Mouse (Mus musculus): ENCODE measurements around the gene Trpm6.

Gene Trpm6

DNA sequence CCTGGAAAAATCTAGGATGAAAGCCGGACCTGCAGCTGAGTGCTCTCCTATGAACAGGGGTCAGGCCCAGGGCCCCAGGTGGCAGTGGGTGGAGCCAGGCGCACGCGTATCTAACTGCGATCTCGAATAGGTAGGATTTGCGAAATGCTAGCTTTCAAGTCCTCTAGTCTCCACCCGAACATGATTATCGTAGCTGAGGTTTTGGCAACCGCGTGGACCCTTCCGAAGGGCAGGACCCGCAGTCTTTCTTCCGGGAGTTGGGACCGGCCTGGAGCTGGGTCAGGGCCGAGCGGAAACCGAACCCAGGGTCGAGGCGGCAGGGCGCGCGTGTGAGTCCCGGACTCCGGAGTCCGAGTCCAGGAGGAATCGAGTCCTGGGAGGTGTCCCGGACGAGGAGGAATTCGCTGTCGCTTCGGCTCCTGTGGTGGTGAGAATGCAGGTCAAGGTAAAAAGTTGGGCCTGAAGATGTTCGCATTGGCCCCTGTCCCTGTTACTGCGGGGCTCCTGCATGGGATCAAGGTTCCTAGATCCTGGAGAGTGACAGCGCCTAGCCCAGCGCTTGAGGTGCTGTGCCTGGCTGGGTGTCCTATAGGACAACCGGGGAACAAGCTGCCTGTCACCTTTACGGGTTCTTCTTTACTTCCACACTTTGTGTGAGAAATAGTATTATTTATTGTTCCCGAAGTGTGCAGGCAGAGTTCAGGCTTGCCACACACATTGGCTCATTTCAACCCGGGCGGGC is at the start of gene Trpm6:
Trpm6 (plus strand) TSS at position 386 of the 742 bp plus-strand sequence.
- no peak for DNase-seq

GRCm38 (mm10) chr19:18708101-18708500 is 41.7 kb upstream of the Trpm6 start:
- DNase-seq, result no peak

GRCm38 (mm10) chr19:18710903-18711302 is 38.9 kb upstream of the Trpm6 start:
- no peak for DNase-seq

- DNase-seq, result no peak
These were observed 38.2 kb upstream of the Trpm6 start for GRCm38 (mm10) chr19:18711589-18711988.

DNA sequence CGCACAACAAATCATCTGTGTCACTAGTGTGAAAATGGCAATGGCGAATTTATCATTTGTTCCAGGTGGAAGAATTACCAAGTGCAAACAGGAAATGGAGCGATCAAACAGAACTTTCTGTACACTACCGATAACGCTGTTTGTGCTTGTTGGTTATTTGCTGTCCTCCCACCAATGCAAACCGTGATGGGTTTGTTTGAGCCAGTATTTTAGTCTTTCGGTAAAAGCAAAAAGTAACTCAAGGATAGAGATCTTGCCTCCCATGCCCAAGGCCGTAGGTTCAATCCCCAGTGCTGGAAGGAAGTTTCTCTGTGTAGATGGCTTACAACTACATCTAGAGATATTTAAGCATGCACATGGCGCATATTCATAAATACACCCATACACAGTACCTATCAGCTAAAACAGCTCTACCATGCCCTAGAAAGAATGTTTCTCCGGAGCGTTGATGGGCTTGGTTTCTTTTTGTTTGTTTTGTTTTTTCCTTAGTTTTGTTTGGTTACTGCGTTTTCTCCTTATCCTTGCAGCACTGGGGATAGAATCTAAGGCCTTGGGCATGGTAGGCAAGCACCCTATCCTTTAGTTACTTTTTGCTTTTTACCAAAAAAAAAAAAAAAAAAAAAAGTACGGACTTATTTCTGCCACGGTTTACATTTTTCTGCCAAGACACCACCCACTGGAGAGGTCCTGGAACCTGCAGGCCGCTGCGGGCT is 37.5 kb upstream of the Trpm6 start:
- peak; percentile 6 for DNase-seq

DNA sequence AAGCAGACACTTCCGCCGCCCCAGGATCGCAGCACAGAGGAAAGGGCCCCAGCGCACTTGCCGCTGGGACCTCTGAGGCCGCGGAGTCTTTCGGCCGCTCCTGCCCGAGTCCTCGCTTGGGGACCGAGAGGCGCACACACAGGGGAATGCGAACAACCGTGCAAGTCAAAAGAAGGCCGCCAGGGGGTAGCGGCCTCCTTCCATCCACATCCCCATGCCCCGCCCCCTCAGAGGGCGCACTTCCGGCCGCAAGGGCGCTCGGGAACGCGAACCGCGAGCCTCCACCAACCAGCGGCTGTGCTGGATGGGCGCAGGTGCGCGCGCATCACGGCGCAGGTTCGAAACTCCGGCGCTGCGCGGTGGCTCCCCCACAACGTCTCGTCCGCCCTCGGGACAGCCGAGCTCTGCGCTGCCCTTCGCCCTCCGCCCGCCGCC is 36.9 kb upstream of the Trpm6 start, which contains the start of gene D030056L22Rik:
D030056L22Rik (plus strand) TSS at position 328 of the 435 bp plus-strand sequence.
- peak; percentile 99 for DNase-seq

DNA sequence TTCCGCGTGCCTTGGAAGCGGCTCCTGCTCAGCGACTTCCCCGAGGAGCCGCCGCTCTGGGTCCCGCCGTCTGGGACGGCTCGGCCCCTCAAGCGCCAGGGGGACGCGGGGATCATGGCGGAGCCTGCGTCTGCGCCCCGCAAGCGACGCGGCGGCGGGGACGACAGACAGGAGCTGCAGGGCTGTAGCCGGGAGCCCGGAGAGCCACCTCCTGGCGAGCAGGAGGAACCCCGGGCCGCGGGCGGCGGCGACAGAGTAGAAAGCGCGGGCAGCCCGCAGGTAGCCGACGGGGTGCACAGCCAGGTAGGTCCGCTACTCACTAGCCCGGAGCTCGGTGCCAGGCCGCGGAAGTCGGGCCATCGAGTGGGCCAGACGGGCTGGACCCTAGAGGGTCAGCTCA is 36.4 kb upstream of the Trpm6 start:
- DNase-seq, result peak; percentile 56

- peak; percentile 71 for DNase-seq
These were observed 33.4 kb upstream of the Trpm6 start for GRCm38 (mm10) chr19:18716374-18716773.

- no peak for DNase-seq
These were observed 29.4 kb upstream of the Trpm6 start for GRCm38 (mm10) chr19:18720337-18720736.

DNA sequence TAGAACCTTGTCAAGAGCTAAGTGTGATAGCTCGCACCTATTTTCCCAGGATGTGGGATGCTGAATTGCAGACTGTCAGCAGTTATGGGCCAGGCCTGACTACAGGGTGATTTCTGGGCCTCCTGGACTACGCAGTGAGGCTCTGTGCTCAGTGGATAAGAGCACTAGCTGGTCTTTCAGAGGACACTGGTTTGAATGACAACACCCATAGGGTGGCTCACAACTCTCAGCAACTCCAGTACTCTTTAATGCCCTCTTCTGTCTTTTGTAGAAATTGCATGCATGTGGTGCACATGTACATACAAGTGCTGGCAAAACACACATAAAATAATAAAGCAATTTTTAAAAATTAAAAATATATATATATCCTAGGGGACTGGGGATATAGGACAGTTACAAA is 24.6 kb upstream of the Trpm6 start:
- DNase-seq, result no peak

DNA sequence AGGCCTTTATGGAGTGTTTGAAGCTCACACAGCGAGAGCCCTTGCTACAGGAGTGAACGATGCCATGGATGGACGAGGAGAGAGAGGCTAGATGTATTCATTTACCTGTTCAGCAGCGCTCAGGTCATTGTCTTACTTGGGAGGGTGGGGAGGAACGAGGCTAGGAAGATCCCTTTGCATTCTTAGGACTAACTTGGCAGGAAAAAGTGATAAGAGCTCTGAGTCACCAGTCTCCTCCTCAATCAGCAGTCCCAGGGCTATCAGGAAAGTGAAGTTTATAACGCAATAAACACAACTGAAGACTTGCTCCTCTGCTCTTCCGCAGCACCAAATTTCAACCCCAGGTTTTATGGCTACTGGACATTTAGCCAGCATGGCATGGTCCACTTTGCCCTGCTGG is 19.5 kb upstream of the Trpm6 start:
- DNase-seq, result no peak

DNA sequence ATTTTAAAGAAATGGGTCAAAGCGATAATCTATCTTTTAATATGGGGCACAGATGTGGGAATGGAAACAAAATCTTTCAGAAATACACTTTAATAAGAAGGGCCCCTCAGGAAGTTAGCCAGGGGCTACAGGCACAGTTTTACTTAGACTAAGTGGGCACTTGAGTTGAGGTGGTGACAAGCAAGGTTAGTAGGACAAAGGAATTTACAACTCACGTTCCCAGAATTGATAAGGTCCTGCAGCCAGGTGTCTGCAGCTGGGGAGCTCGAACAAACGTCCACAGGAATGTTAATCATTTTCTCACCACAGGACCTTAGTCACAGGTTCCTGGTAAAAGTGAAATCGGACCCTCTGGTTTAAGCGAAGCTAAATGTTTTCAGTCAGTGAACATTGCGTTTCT is 18.7 kb upstream of the Trpm6 start:
- DNase-seq, result no peak

GRCm38 (mm10) chr19:18735901-18736300 is 13.9 kb upstream of the Trpm6 start:
- no peak for DNase-seq

GRCm38 (mm10) chr19:18739146-18739545 is 10.6 kb upstream of the Trpm6 start:
- no peak for DNase-seq

DNA sequence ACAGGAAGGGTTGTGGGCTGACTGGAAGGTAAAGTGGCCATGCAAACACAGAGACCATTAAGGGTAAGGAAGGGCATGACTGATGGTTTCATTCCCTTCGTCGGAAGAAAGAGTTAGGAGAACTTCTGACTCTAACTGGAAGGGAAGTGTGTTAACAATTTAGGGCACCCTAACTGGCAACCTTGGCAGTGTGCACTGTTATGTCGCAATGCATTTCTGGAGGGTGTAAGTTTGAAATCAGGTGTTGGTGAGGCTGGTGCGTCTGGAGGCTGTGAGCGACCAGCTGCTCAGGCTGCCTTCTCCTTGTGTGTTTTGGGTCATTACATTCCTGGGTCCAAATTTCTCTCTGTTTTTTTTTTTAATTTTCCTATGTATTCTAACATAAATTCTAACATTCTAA is 5.8 kb upstream of the Trpm6 start:
- no peak for DNase-seq

GRCm38 (mm10) chr19:18746576-18747340 is 3.0 kb upstream of the Trpm6 start:
- DNase-seq, result no peak

GRCm38 (mm10) chr19:18747379-18747778 is 2.4 kb upstream of the Trpm6 start:
- no peak for DNase-seq

DNA sequence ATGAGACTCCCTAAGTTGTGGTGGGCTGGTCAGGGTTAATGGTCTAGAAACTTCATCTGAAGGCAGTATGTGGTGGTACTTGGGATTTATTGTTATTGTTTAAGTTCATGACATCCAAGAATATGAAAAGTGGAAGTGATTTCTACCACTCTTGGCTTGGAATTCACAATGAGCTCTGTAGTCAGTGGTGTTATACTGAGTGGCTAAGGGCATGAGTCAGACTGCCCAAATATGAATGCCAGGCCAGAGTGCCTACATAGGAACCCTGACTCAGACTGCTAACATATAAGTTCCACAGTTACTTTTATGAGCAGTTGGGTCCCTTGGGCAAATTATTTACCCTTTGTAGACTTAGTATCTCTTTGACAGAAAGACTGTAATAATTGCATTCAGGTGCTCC is 7.4 kb downstream of the Trpm6 start:
- no peak for DNase-seq

DNA sequence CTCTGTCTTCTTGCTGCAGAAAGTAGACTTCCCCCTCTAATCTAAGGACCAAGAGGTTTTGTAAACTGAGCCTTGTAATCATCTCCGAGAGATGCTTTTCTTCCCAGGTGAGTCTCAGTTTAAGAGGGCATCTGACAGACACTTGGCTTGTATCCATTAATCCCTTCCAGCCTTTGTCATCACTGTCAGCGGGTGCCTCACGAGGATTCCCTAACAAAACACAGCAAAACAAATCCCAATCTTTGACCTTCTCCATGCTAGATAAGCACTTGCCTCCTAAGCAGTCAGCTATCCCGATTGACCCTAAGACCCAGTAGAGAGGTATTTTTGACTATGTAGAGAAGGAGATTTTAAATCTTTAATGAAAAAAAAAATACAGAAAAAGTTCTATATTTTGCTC is 7.9 kb downstream of the Trpm6 start:
- no peak for DNase-seq

GRCm38 (mm10) chr19:18758269-18758668 is 8.5 kb downstream of the Trpm6 start:
- DNase-seq, result no peak

- DNase-seq, result no peak
These were observed 9.1 kb downstream of the Trpm6 start for GRCm38 (mm10) chr19:18758916-18759315.

DNA sequence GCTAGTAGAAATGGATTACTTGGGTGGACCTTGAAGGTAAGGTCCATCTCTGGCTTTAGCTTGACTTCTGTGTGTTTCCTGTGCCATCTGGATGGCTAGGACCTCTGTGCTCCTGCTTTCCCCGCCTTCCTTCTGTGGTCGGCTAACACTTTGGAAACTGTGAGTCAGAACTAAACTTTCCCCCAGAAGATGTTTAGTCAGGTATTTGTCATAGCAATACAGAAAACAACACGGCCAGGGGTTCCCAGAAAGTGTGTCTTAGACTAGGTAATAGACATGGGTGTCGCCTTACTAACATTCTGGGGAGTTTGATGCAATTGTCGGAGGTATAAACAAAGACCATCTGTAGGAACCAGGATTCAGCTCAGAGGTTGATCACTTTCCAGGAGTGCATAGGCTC is 16.6 kb downstream of the Trpm6 start:
- DNase-seq, result no peak

DNA sequence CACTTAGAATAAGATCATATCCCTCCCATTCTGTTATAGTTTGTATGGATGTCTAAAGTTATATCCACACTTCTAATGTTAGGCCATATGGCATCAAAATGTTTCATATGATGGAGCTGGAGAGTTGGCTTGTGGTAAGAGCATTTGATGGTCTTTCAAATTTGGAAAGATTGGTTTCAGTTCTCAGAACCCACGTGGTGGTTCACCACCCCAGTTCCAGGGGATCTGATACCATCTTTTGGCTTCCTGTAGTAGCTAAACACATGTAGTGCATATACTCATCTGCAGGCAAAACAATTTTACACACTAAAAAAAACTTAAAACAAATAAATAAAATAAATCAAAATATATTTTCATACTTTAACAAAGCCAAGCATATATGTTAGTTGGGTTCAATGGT is 21.3 kb downstream of the Trpm6 start:
- DNase-seq, result no peak

GRCm38 (mm10) chr19:18771561-18771960 is 21.8 kb downstream of the Trpm6 start:
- no peak for DNase-seq
